Mouse (Mus musculus) stomach, postnatal 0 days (tissue): Measurements from ENCODE around the gene Gm49392. TPM values are rescaled to one million over a fixed set of nuclear protein-coding genes. Genes with fewer than 3 reads are reported as not detected.
A peak's percentile ranks its signal among the peaks of the same experiment; 100 is the strongest.

Experiments
- ATAC-seq: fragments of 200-750 bp; cut with Nextera tagmentation; 2 replicates; pipeline ENCODE4 v1.8.0; 2017; ENCODE audit not compliant: low FRiP score, low TSS enrichment
- DNase-seq: peaks from one replicate; pipeline ENCODE4 v3.0.0-alpha.2; 2016; ENCODE audit warnings: low spot score
- H3K27ac ChIP-seq: fragments of 300-500 bp; sonication (generic); replicated peaks from 2 replicates; pipeline ENCODE4 v1.5.1; 2014; ENCODE audit warnings: mild to moderate bottlenecking, control low read depth
- H3K27me3 ChIP-seq: fragments of 300-500 bp; sonication (generic); 2 replicates; pipeline ENCODE4 v1.6.1; 2014; ENCODE audit warnings: low read length; ENCODE audit not compliant: control insufficient read depth, insufficient read depth
- H3K36me3 ChIP-seq: fragments of 300-500 bp; sonication (generic); 2 replicates; pipeline ENCODE4 v1.6.1; 2014; ENCODE audit warnings: low read length, mixed read lengths; ENCODE audit not compliant: control insufficient read depth, insufficient read depth
- H3K4me1 ChIP-seq: fragments of 300-500 bp; sonication (generic); replicated peaks from 2 replicates; pipeline ENCODE4 v1.6.1; 2014; ENCODE audit warnings: antibody characterized with exemption; ENCODE audit not compliant: control insufficient read depth, insufficient read depth
- H3K4me2 ChIP-seq: fragments of 300-500 bp; sonication (generic); replicated peaks from 2 replicates; pipeline ENCODE4 v1.6.1; 2014; ENCODE audit warnings: low read depth, mild to moderate bottlenecking, control low read depth, moderate library complexity
- H3K4me3 ChIP-seq: fragments of 300-500 bp; sonication (generic); 2 replicates; pipeline ENCODE4 v1.5.1; 2014; ENCODE audit warnings: low read depth, low read length, control low read depth
- H3K9ac ChIP-seq: fragments of 300-500 bp; sonication (generic); 2 replicates; pipeline ENCODE4 v1.6.1; 2014; ENCODE audit warnings: mild to moderate bottlenecking, low read length, control low read depth, mixed read lengths
- H3K9me3 ChIP-seq: fragments of 300-500 bp; sonication (generic); 2 replicates; pipeline ENCODE4 v1.6.1; 2016; ENCODE audit warnings: low read length; ENCODE audit not compliant: control insufficient read depth
- CTCF ChIP-seq: IDR thresholded peaks from 2 replicates; pipeline ENCODE4 v1.5.1; 2016; ENCODE audit warnings: antibody characterized with exemption, low read depth, mild to moderate bottlenecking, moderate library complexity
- EP300 ChIP-seq: optimal IDR thresholded peaks from 2 replicates; pipeline ENCODE3; 2016; ENCODE audit warnings: antibody characterized with exemption
- WGBS: fragments of 180-500 bp; shearing (Covaris S2); extraction: QIAGEN DNeasy Blood & Tissue Kit; methylation state at CpG from one replicate; pipeline ENCODE4 v1.1.7; 2014; 5-methylcytosine and 5-hydroxymethylcytosine counted together
- polyA plus RNA-seq: library from polyadenylated mRNA; unstranded; fragments of >200 nt; fragmentation: Nextera tagmentation; extraction: Ambion mirVana; gene quantifications from 2 replicates; pipeline ENCODE4 v1.2.1, GENCODE M21; 2015

The Gm49392 gene
- polyA plus RNA-seq, 1 experiment from 2014 or later = 0.15 TPM

DNA sequence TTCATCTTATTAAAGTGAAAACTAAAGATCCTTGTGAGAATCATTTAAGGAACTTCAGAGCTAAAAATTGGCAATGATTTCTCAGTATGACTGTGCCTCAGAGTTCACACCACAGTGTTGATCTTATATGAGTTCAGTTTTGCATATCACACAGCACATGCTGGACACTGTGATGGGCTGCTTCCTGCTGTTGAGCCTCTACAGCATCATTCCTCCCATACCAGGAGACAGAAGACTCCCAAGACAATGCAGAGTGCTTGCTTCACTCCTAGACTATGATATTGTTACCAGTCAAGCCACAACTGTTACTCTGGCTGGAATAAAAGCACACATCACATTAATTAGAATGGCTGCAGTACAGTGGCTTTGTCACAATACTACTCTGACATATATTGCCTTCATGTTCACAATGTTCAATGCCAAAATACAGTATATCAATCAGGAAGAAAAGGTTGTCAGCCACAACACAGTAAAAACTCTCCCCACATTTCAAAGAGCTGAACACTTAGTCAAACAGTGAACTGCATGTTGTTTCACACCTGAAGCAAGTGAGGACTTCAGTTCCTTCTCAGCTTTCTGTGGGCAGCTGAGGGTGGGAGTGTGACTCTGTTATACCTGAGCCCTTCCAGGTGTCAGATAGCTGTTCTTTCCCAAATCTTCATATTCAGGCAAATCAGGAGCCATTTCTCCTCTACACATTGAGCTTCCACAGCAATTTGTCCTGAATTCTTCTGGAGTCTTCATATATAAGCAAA lies 1.1 kb downstream of the Gm49392 start:
- DNase-seq = no peak
- Histone ChIP-seq H3K27ac (no peak overlapping the region), H3K4me1 (no peaks in the 10 kb centered on the region), H3K4me2 (no peak overlapping the region), H3K9me3 (no peaks in the 10 kb centered on the region), H3K4me3 (no peak overlapping the region), H3K27me3 (no peaks in the 10 kb centered on the region), H3K36me3 (no peaks in the 10 kb centered on the region), H3K9ac (no peak overlapping the region)
- TF ChIP-seq EP300 = no peak
- TF ChIP-seq CTCF = no peak
- ATAC-seq = no peak

DNA sequence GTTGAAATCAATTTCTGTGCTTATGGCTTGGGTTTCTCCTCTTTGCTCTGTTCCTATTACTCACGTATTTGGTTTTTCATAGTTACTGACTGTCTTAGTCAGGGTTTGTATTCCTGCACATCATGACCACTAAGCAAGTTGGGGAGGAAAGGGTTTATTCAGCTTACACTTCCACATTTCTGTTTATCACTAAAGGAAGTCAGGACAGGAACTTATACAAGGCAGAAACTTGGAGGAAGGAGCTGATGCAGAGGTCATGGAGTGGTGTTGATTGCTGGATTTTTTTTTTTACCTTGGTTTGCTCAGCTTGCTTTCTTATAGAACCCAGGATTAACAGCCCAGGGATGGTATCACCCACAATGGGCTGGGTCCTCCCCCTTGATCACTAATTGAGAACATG lies 4.4 kb downstream of the Gm49392 start:
- DNase-seq (no peak), ATAC-seq (no peak)
- Histone ChIP-seq H3K4me2 (no peak overlapping the region), H3K4me1 (no peaks in the 10 kb centered on the region), H3K27ac (no peak overlapping the region), H3K36me3 (no peaks in the 10 kb centered on the region), H3K9me3 (no peaks in the 10 kb centered on the region), H3K27me3 (no peaks in the 10 kb centered on the region), H3K9ac (no peak overlapping the region), H3K4me3 (no peak overlapping the region)
- 83% methylated on average over 1 of the region's 1 CpGs for WGBS
- TF ChIP-seq EP300 (no peak), CTCF (no peak)

DNA sequence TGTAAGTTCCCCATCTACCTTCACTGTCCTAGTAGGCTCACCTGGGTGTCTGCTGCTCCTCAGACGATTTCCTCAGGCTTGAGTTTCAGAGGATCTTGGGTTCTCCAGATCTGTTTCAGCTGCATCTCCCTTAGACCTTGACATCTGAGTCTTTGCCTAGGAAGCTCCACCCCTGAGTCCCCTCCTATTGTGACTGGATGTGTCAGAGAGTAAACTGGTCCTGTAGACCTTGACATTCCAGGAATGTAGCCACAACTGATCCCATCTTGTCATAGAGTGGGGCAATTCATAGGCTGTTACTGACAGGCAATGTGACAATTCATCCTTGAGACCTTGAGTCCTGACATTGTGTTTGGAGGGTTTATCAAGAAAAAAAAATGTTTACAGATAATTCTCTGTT lies 32.4 kb downstream of the Gm49392 start, which contains the start of gene 4930486L24Rik:
Gene 4930486L24Rik, minus strand, starts transcription at position 195 of the 400 bp plus-strand sequence.
- ATAC-seq = no peak
- 50% methylated on average over 1 of the region's 1 CpGs for WGBS

DNA sequence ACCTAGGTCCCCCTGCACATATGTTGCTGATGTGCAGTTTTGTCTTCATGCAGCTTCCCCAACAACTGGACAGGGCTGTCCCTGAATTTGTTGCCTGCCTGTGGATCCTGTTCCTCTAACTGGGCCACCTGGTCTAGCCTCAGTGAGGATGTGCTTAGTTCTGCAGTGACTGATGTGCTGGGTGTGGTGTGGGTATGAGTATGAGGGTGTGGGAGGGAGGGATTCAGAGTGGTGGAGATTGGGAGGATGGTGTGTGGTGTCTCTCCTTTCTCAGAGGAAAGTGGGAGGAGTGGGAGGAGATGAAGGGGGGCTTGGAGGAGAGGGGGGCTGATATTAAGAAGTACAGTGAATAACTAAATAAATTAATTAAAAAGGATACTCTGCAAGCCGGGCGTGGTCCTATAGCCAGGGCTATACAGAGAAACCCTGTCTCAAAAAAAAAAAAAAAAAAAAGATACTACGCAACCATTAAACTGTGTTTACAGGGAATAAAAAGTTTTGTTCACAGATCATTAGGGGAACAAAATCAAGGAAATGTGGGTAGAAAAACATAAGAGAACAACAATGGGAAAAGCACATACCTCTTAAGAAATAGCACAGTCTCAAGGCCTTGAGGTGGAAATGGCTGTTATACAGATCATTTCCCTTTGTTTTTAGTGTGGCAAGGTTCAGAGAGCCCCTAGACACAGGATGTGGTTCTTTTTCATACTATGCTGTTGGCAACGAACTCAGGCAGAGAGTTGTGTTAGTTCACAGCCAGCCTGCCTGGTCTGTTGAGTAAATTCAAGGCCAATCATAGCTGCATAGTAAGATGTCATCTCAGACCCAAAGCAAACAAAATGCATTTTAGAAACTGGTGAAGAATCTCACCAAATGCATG lies 48.2 kb downstream of the Gm49392 start:
- Histone ChIP-seq H3K4me2 (no peak overlapping the region), H3K4me3 (no peak overlapping the region), H3K9ac (no peak overlapping the region), H3K27me3 (no peaks in the 10 kb centered on the region), H3K36me3 (no peaks in the 10 kb centered on the region), H3K9me3 (no peaks in the 10 kb centered on the region), H3K4me1 (no peaks in the 10 kb centered on the region), H3K27ac (peak overlapping the region; percentile 63; the same call in 1 of the 2 replicates)
- 74% methylated on average over 4 of the region's 4 CpGs for WGBS
- ATAC-seq = no peak
- no peak for TF ChIP-seq EP300
- no peak for TF ChIP-seq CTCF
- DNase-seq = no peak

More for the DNA sequence above, 32.4 kb downstream of the Gm49392 start, which contains the start of gene 4930486L24Rik:
- H3K9me3 ChIP-seq = no peaks in the 10 kb centered on the region
- H3K27ac ChIP-seq = no peak within 1 kb of the TSS
- H3K4me3 ChIP-seq = no peak within 1 kb of the TSS
- H3K9ac ChIP-seq = no peak within 1 kb of the TSS
- no peak for DNase-seq
- no peak within 1 kb of the TSS for H3K4me2 ChIP-seq
- no peaks in the 10 kb centered on the region for H3K4me1 ChIP-seq
- TF ChIP-seq CTCF (no peak), EP300 (no peak)
- no peaks in the 10 kb centered on the region for H3K27me3 ChIP-seq
- no peaks in the 10 kb centered on the region for H3K36me3 ChIP-seq

DNA sequence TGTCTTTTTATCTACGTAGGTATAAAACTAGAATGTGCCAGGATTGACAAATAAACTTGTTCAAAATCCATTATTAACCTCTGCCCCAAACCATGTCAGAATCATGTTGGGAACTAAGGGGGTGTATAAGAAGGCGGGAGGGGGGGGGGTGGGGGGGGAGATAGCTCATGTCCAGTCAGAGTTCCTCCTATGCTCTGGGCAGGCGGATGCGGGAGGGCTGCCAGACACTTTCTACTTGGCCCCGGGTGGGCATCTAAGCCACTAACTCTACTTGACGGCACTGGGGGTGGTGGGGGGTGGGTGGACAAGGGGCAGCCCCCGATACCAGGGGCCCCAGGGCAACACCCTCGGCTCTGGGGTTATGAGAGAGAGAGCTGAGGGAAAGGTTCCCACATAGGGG lies 53.5 kb downstream of the Gm49392 start:
- Histone ChIP-seq H3K27ac (no peak overlapping the region), H3K9me3 (no peaks in the 10 kb centered on the region), H3K4me3 (no peak overlapping the region), H3K4me2 (no peak overlapping the region), H3K27me3 (no peaks in the 10 kb centered on the region), H3K4me1 (no peaks in the 10 kb centered on the region), H3K36me3 (no peaks in the 10 kb centered on the region), H3K9ac (no peak overlapping the region)
- DNase-seq (no peak), ATAC-seq (no peak)
- TF ChIP-seq CTCF = no peak
- no peak for TF ChIP-seq EP300
- 77% methylated on average over 8 of the region's 8 CpGs for WGBS

DNA sequence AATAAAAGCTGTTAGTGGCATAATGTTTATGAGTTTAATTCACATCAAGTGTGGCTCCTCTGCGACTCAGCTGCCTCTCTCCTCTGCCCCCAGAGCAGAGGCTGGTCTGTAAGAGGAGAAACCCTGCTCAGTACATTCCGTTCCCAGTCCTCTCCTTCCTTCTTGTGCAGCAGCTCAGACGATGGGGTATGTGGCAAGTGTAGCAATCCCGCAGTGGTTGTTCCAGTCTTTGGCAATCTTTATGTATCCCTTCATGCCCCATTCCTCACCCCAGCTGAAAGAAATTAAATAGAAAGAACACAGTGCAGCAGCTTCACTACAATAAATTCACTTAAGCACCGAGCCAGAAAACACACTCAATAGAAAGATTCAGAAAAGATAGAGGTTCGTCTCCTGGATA lies 54.0 kb downstream of the Gm49392 start:
- no peak for TF ChIP-seq EP300
- TF ChIP-seq CTCF = no peak
- Histone ChIP-seq H3K36me3 (no peaks in the 10 kb centered on the region), H3K4me3 (no peak overlapping the region), H3K27ac (no peak overlapping the region), H3K9ac (no peak overlapping the region), H3K4me2 (no peak overlapping the region), H3K9me3 (no peaks in the 10 kb centered on the region), H3K4me1 (no peaks in the 10 kb centered on the region), H3K27me3 (no peaks in the 10 kb centered on the region)
- ATAC-seq (no peak), DNase-seq (no peak)
- WGBS = 74% methylated on average over 6 of the region's 6 CpGs
